Mouse (Mus musculus) c-Kit-negative CD71-positive TER-119-positive erythroid progenitor cells, embryonic 14.5 days (primary cell): ENCODE measurements around the gene Tas2r134.

Experiments
- DNase-seq: peaks from one replicate; pipeline ENCODE4 v3.0.0-alpha.2; 2013; ENCODE audit warnings: low read depth, low spot score

Gene Tas2r134

GRCm38 (mm10) chr2:51652086-51652485 lies 24.8 kb downstream of the Tas2r134 start:
- DNase-seq = no peak

GRCm38 (mm10) chr2:51657684-51658083 lies 30.4 kb downstream of the Tas2r134 start:
- DNase-seq = no peak

GRCm38 (mm10) chr2:51658288-51658687 lies 31.0 kb downstream of the Tas2r134 start:
- DNase-seq = no peak

GRCm38 (mm10) chr2:51674321-51674720 lies 47.0 kb downstream of the Tas2r134 start:
- no peak for DNase-seq
